10 mouse cellular contexts compared by ENCODE assay signal in the genomic region with DNA sequence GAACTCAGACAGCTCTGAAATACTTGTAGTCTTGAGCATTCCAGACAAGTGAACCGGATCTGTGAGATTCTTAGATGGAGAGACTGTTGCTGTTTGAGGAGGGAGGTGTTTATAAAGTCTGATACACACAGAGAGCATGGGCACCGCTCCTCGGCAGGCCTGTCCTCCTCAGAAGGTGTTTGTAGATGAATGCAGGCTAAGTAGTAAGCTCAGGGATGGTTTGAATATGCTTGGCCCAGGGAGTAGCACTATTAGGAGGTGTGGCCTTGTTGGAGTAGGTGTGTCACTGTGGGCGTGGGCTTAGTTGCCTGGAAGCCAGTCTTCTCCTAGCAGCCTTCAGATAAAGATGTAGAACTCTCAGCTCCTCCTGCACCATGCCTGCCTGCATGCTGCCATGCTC. TPM values are rescaled to one million over a fixed set of nuclear protein-coding genes. Genes with fewer than 3 reads are reported as not detected.
A peak's percentile ranks its signal among the peaks of the same experiment; 100 is the strongest.
DNase-seq lines count a peak whose midpoint lies in the region; ATAC-seq and TF ChIP-seq lines count a peak whose summit lies in the region.
"Not testable (repeated sequence)": the region's sequence is repeated elsewhere in the genome, so short reads cannot be mapped to it uniquely, and the experiment has no call there.
"Had no signal": no experiment of that assay in that cellular context is flagged by ENCODE, and none has a peak within 500 bp of the region (broad histone marks: within the 10 kb centered on the region; RNA-seq: fewer than 3 reads in every experiment).

No protein-coding gene starts in this region.

- ATAC-seq in heart, embryonic 11.5 days (replicated peaks; ENCODE audit: insufficient number of reproducible peaks, low FRiP score, low TSS enrichment), result 0 out of 2 replicates have a peak, but pooled peaks have one; percentile 31
- ATAC-seq in heart, embryonic 15.5 days (replicated peaks; ENCODE audit: insufficient number of reproducible peaks, insufficient read depth, low FRiP score, low read depth), result peak; percentile 9; the same call in 1 of the 2 replicates
- ATAC-seq in intestine, embryonic 16.5 days, result peak; percentile 28; the same call in 1 of the 2 replicates
- ATAC-seq in lung, embryonic 16.5 days (ENCODE audit: low read depth), result peak; percentile 23; the same call in 1 of the 2 replicates

- not testable (repeated sequence) for H3ac ChIP-seq in myocyte (ENCODE audit: control insufficient read depth, insufficient read length)

- WGBS in heart, embryonic 11.5 days (ENCODE audit: insufficient replicate concordance), result 50% methylated on average over 4 of the region's 4 CpGs
- whole genome bisulfite sequencing in heart, embryonic 15.5 days, result 36% methylated on average over 4 of the region's 4 CpGs
- WGBS in intestine, embryonic 16.5 days, result 46% methylated on average over 4 of the region's 4 CpGs
- WGBS in lung, embryonic 16.5 days, result 25% methylated on average over 4 of the region's 4 CpGs

- H3K4me3 ChIP-seq in heart, embryonic 11.5 days (ENCODE audit: low read depth, low read length); heart, embryonic 15.5 days; intestine, embryonic 16.5 days (ENCODE audit: low read length); lung, embryonic 16.5 days (ENCODE audit: low read length); myocyte: not testable (repeated sequence)

- H3K27me3 ChIP-seq in heart, embryonic 11.5 days (ENCODE audit: control insufficient read depth, insufficient read depth, low read length); myocyte (ENCODE audit: control insufficient read depth, insufficient read depth, insufficient read length): not testable (repeated sequence)
- H3K27me3 ChIP-seq in heart, embryonic 15.5 days, result peaks cover 12% of the 10 kb centered on the region; the same call in 1 of the 2 replicates
- H3K27me3 ChIP-seq in intestine, embryonic 16.5 days (replicated peaks; ENCODE audit: control insufficient read depth, insufficient read depth, low read length), result peaks cover 16% of the 10 kb centered on the region
- peaks cover 23% of the 10 kb centered on the region for H3K27me3 ChIP-seq in lung, embryonic 16.5 days (ENCODE audit: control insufficient read depth, insufficient read depth, low read depth, low read length)

- peak; percentile 27 for DNase-seq in R1 (ENCODE audit: low read depth, low spot score)

- not testable (repeated sequence) for H3K9ac ChIP-seq in heart, embryonic 11.5 days (ENCODE audit: low read depth, low read length); heart, embryonic 15.5 days; intestine, embryonic 16.5 days (ENCODE audit: low read depth, low read length); lung, embryonic 16.5 days (ENCODE audit: low read length)

- H3K4me1 ChIP-seq in heart, embryonic 11.5 days (ENCODE audit: control insufficient read depth, insufficient read depth, low read length); intestine, embryonic 16.5 days (ENCODE audit: control insufficient read depth, insufficient read depth, low read length); lung, embryonic 16.5 days (replicated peaks; ENCODE audit: control insufficient read depth, insufficient read depth, low read length): not testable (repeated sequence)
- H3K4me1 ChIP-seq in heart, embryonic 15.5 days (replicated peaks), result peaks cover 15% of the 10 kb centered on the region

- H3K36me3 ChIP-seq in heart, embryonic 11.5 days (ENCODE audit: control insufficient read depth, insufficient read depth, low read length); heart, embryonic 15.5 days; intestine, embryonic 16.5 days (ENCODE audit: control insufficient read depth, insufficient read depth, low read length); lung, embryonic 16.5 days (ENCODE audit: control insufficient read depth, insufficient read depth, low read length); myocyte (ENCODE audit: control insufficient read depth, insufficient read depth): not testable (repeated sequence)

- H3K4me2 ChIP-seq in heart, embryonic 11.5 days; intestine, embryonic 16.5 days (ENCODE audit: low read depth, low read length); lung, embryonic 16.5 days (ENCODE audit: low read depth, low read length): not testable (repeated sequence)
- H3K4me2 ChIP-seq in heart, embryonic 15.5 days, result peak overlapping the region; percentile 17
- peak overlapping the region; percentile 78 for H3K4me2 ChIP-seq in myocyte (ENCODE audit: low read depth)

- peak; percentile 16 for TF ChIP-seq POLR2A in myocyte (IDR thresholded peaks at IDR 0.05; ENCODE audit: insufficient read length, low read depth)

- H3K27ac ChIP-seq in heart, embryonic 11.5 days (ENCODE audit: low read depth, low read length); intestine, embryonic 16.5 days (ENCODE audit: low read length); lung, embryonic 16.5 days (ENCODE audit: low read length): not testable (repeated sequence)
- peak overlapping the region; percentile 60 for H3K27ac ChIP-seq in heart, embryonic 15.5 days

- H3K9me3 ChIP-seq in heart, embryonic 11.5 days (replicated peaks; ENCODE audit: control insufficient read depth, low read length); heart, embryonic 15.5 days (replicated peaks); intestine, embryonic 16.5 days (ENCODE audit: control insufficient read depth, low read length); lung, embryonic 16.5 days (ENCODE audit: control insufficient read depth, low read length): not testable (repeated sequence)

- H3K79me2 ChIP-seq in myocyte (ENCODE audit: control insufficient read depth, insufficient read depth), result peaks cover 85% of the 10 kb centered on the region

RNA-seq across cellular contexts. Expression of a gene that starts 43.4 kb away (rescaled TPM):
- 48.6 and 55.3 TPM in 2 replicates for polyA plus RNA-seq in heart, embryonic 11.5 days (2014; fragmentation: Nextera tagmentation; extraction: Ambion mirVana)
- polyA plus RNA-seq in heart, embryonic 15.5 days (2015; fragmentation: Nextera tagmentation; extraction: Ambion mirVana), result 93.9 and 117 TPM in 2 replicates
- polyA plus RNA-seq in intestine, embryonic 16.5 days (2015; fragmentation: Nextera tagmentation; extraction: Ambion mirVana), result 3.0 and 3.8 TPM in 2 replicates
- 1.7 and 1.9 TPM in 2 replicates for polyA plus RNA-seq in lung, embryonic 16.5 days (2015; fragmentation: Nextera tagmentation; extraction: Ambion mirVana)
- polyA plus RNA-seq in myocyte (2012; fragmentation: generic; extraction: Trizol), result 35.3 TPM
- polyA plus RNA-seq: activated CD4-positive, CD25-positive, alpha-beta regulatory T cell, adult 4 months; CD4-positive, CD25-positive, alpha-beta regulatory T cell, adult 4 months; erythroblast, embryonic 14.5 days; inflammation-experienced regulatory T-cells, adult 6 months had no signal
